Mouse (Mus musculus) kidney, postnatal 0 days (tissue): ENCODE data around the gene Rnf216. TPM values are rescaled to one million over a fixed set of nuclear protein-coding genes. Genes with fewer than 3 reads are reported as not detected.

Experiments used
- ATAC-seq: fragments of 200-750 bp; cut with Nextera tagmentation; replicated peaks from 2 replicates; pipeline ENCODE4 v1.8.0; 2017; ENCODE audit warnings: low read depth, moderate number of reproducible peaks, moderate TSS enrichment, moderate library complexity; ENCODE audit not compliant: low FRiP score
- DNase-seq: peaks from one replicate; pipeline ENCODE4 v3.0.0-alpha.2; 2016; ENCODE audit warnings: low spot score
- H3K27ac ChIP-seq: fragments of 300-500 bp; sonication (generic); 2 replicates; pipeline ENCODE4 v1.5.1; 2014; ENCODE audit warnings: mild to moderate bottlenecking
- H3K27me3 ChIP-seq: fragments of 300-500 bp; sonication (generic); 2 replicates; pipeline ENCODE4 v1.6.1; 2014; ENCODE audit warnings: low read length, mixed read lengths; ENCODE audit not compliant: insufficient read depth
- H3K36me3 ChIP-seq: fragments of 300-500 bp; sonication (generic); 2 replicates; pipeline ENCODE4 v1.6.1; 2014; ENCODE audit warnings: low read length, mixed read lengths; ENCODE audit not compliant: insufficient read depth
- H3K4me1 ChIP-seq: fragments of 300-500 bp; sonication (generic); replicated peaks from 2 replicates; pipeline ENCODE4 v1.6.1; 2014; ENCODE audit warnings: antibody characterized with exemption, low read length, mixed read lengths; ENCODE audit not compliant: insufficient read depth
- H3K4me2 ChIP-seq: fragments of 300-500 bp; sonication (generic); 2 replicates; pipeline ENCODE4 v1.6.1; 2014; ENCODE audit warnings: mild to moderate bottlenecking, low read length, moderate library complexity, mixed read lengths
- H3K4me3 ChIP-seq: fragments of 300-500 bp; sonication (generic); replicated peaks from 2 replicates; pipeline ENCODE4 v1.5.1; 2014; ENCODE audit warnings: low read depth, low read length
- H3K9ac ChIP-seq: fragments of 300-500 bp; sonication (generic); 2 replicates; pipeline ENCODE4 v1.6.1; 2014; ENCODE audit warnings: low read depth, low read length
- H3K9me3 ChIP-seq: fragments of 300-500 bp; sonication (generic); replicated peaks from 2 replicates; pipeline ENCODE4 v1.6.1; 2016; ENCODE audit warnings: low read length, inconsistent platforms, mixed read lengths
- CTCF ChIP-seq: IDR thresholded peaks from 2 replicates; pipeline ENCODE4 v1.5.1; 2016; ENCODE audit warnings: antibody characterized with exemption, low read depth, mild to moderate bottlenecking, moderate library complexity
- whole genome bisulfite sequencing: fragments of 180-500 bp; shearing (Covaris S2); extraction: QIAGEN DNeasy Blood & Tissue Kit; methylation state at CpG from one replicate; pipeline ENCODE4 v1.1.7; 2014; 5-methylcytosine and 5-hydroxymethylcytosine counted together
- polyA plus RNA-seq: library from polyadenylated mRNA; unstranded; fragments of >200 nt; fragmentation: Nextera tagmentation; extraction: Ambion mirVana; gene quantifications from 2 replicates; pipeline ENCODE4 v1.2.1, GENCODE M21; 2015

Gene Rnf216
- polyA plus RNA-seq, 1 experiment from 2014 or later = 29.9 TPM

DNA sequence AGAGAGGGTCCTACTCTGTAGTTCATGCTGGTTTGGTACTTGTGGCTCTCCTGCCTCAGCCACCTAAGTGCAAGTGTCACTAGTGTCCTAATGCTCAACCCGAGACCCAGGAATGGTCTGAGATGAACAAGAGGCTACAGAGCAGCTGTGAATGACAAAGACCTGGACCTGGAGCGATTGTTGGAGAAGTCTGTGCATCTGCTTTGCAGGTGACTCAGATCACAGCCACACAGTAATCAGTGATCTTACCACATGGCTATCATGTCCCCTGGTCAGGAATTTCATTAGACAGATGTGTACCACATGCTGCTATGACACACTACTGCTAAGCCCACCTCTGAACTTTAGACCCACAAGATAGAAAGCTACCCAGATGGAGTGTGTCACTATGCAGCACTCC, 118.0 kb downstream of the Rnf216 start:
- H3K27me3 ChIP-seq = no peaks in the 10 kb centered on the region
- WGBS = 84% methylated on average over 2 of the region's 2 CpGs
- H3K4me1 ChIP-seq = 0 out of 2 replicates have a peak, but pooled peaks cover 7% of the 10 kb centered on the region
- no peak overlapping the region for H3K9ac ChIP-seq
- DNase-seq = no peak
- no peak overlapping the region for H3K27ac ChIP-seq
- no peak for TF ChIP-seq CTCF
- no peak for ATAC-seq
- no peak overlapping the region for H3K4me2 ChIP-seq
- no peaks in the 10 kb centered on the region for H3K9me3 ChIP-seq
- no peak overlapping the region for H3K4me3 ChIP-seq
- peaks cover 30% of the 10 kb centered on the region; the same call in 1 of the 2 replicates for H3K36me3 ChIP-seq

GRCm38 (mm10) chr5:142989167-142989566, 123.6 kb downstream of the Rnf216 start:
- DNase-seq = no peak
- no peak for ATAC-seq
- Histone ChIP-seq H3K27me3 (no peaks in the 10 kb centered on the region), H3K9me3 (no peaks in the 10 kb centered on the region), H3K4me1 (no peaks in the 10 kb centered on the region), H3K4me3 (no peak overlapping the region), H3K36me3 (peaks cover 30% of the 10 kb centered on the region; the same call in 1 of the 2 replicates), H3K4me2 (no peak overlapping the region), H3K27ac (no peak overlapping the region), H3K9ac (no peak overlapping the region)
- WGBS = 79% methylated on average over 3 of the region's 3 CpGs
- no peak for TF ChIP-seq CTCF

DNA sequence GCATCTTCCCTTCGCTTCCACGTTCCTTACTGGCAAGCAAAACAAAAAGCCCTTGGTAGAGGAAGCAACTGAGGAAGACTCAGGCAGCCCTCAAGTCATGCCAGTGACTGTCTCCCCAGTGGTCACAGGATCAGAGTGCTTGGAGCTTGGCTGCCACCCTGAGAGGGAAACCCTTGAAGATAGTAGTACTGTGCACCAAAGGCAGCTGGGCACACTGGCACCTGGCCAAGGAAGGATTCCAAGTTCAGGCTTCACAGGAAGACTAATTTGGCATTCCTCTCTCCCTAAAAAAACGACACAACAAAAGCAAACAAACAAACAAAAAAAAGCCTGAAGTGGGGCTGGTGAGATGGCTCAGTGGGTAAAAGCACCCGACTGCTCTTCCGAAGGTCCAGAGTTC, 124.3 kb downstream of the Rnf216 start:
- no peaks in the 10 kb centered on the region for H3K9me3 ChIP-seq
- no peak for ATAC-seq
- no peak for TF ChIP-seq CTCF
- H3K27me3 ChIP-seq = no peaks in the 10 kb centered on the region
- no peak overlapping the region for H3K27ac ChIP-seq
- H3K9ac ChIP-seq = no peak overlapping the region
- 72% methylated on average over 5 of the region's 5 CpGs for WGBS
- no peaks in the 10 kb centered on the region for H3K4me1 ChIP-seq
- H3K4me2 ChIP-seq = no peak overlapping the region
- no peak for DNase-seq
- H3K36me3 ChIP-seq = peaks cover 28% of the 10 kb centered on the region; the same call in 1 of the 2 replicates
- no peak overlapping the region for H3K4me3 ChIP-seq

GRCm38 (mm10) chr5:142984271-142984670, 128.5 kb downstream of the Rnf216 start:
- no peaks in the 10 kb centered on the region for H3K4me1 ChIP-seq
- no peak overlapping the region for H3K4me3 ChIP-seq
- H3K9me3 ChIP-seq = no peaks in the 10 kb centered on the region
- ATAC-seq (no peak), DNase-seq (no peak)
- TF ChIP-seq CTCF = no peak
- no peak overlapping the region for H3K9ac ChIP-seq
- no peaks in the 10 kb centered on the region for H3K27me3 ChIP-seq
- H3K4me2 ChIP-seq = no peak overlapping the region
- no peaks in the 10 kb centered on the region for H3K36me3 ChIP-seq
- 85% methylated on average over 10 of the region's 10 CpGs for WGBS
- H3K27ac ChIP-seq = no peak overlapping the region

- WGBS = 66% methylated on average over 8 of the region's 8 CpGs
- no peaks in the 10 kb centered on the region for H3K4me1 ChIP-seq
- H3K9ac ChIP-seq = no peak overlapping the region
- no peaks in the 10 kb centered on the region for H3K9me3 ChIP-seq
- no peak for DNase-seq
- no peaks in the 10 kb centered on the region for H3K36me3 ChIP-seq
- H3K4me2 ChIP-seq = no peak overlapping the region
- TF ChIP-seq CTCF = no peak
- no peaks in the 10 kb centered on the region for H3K27me3 ChIP-seq
- no peak overlapping the region for H3K4me3 ChIP-seq
- no peak overlapping the region for H3K27ac ChIP-seq
- no peak for ATAC-seq
Measured at GRCm38 (mm10) chr5:142983174-142983573, 129.6 kb downstream of the Rnf216 start.

- Histone ChIP-seq H3K27me3 (no peaks in the 10 kb centered on the region), H3K9me3 (no peaks in the 10 kb centered on the region), H3K4me1 (no peaks in the 10 kb centered on the region), H3K36me3 (no peaks in the 10 kb centered on the region), H3K9ac (no peak overlapping the region), H3K4me2 (no peak overlapping the region), H3K27ac (peak overlapping the region; percentile 25; the same call in 1 of the 2 replicates), H3K4me3 (no peak overlapping the region)
- ATAC-seq (no peak), DNase-seq (peak; percentile 53)
- TF ChIP-seq CTCF = no peak
- 63% methylated on average over 16 of the region's 16 CpGs for whole genome bisulfite sequencing
Measured at GRCm38 (mm10) chr5:142982046-142982801, 130.6 kb downstream of the Rnf216 start.
